Mouse (Mus musculus): ENCODE results near the gene Fbln5. TPM values are rescaled to one million over a fixed set of nuclear protein-coding genes. Genes with fewer than 3 reads are reported as not detected.

Fbln5 gene
- polyA plus RNA-seq, 1 experiment from 2014 or later: 5.6 TPM

- Histone ChIP-seq H3K4me2 (no peak overlapping the region), H3K9me3 (no peaks in the 10 kb centered on the region), H3K4me1 (replicated peaks) (no peaks in the 10 kb centered on the region), H3K27me3 (no peaks in the 10 kb centered on the region), H3K36me3 (peaks cover 25% of the 10 kb centered on the region), H3K4me3 (no peak overlapping the region), H3K9ac (no peak overlapping the region), H3K27ac (no peak overlapping the region)
- 90% methylated on average over 7 of the region's 7 CpGs for WGBS
- ATAC-seq (ENCODE audit: low FRiP score): no peak
Observed at GRCm38 (mm10) chr12:101832179-101833114, 13.6 kb upstream of the Fbln5 start.

- Histone ChIP-seq H3K36me3 (peaks cover 16% of the 10 kb centered on the region), H3K27ac (no peak overlapping the region), H3K4me3 (no peak overlapping the region), H3K9ac (no peak overlapping the region), H3K9me3 (no peaks in the 10 kb centered on the region), H3K4me2 (no peak overlapping the region), H3K4me1 (replicated peaks) (no peaks in the 10 kb centered on the region), H3K27me3 (no peaks in the 10 kb centered on the region)
- 79% methylated on average over 4 of the region's 4 CpGs for WGBS
- ATAC-seq (ENCODE audit: low FRiP score): no peak
Observed at GRCm38 (mm10) chr12:101831221-101831620, 12.4 kb upstream of the Fbln5 start.

GRCm38 (mm10) chr12:101823161-101823560 lies 4.3 kb upstream of the Fbln5 start:
- peaks cover 22% of the 10 kb centered on the region for H3K27me3 ChIP-seq

GRCm38 (mm10) chr12:101821596-101821995 lies 2.7 kb upstream of the Fbln5 start:
- Histone ChIP-seq H3K27ac (no peak overlapping the region), H3K4me3 (no peak overlapping the region), H3K4me2 (no peak overlapping the region), H3K27me3 (peaks cover 33% of the 10 kb centered on the region), H3K9ac (no peak overlapping the region), H3K36me3 (no peaks in the 10 kb centered on the region), H3K4me1 (replicated peaks) (peaks cover 17% of the 10 kb centered on the region), H3K9me3 (no peaks in the 10 kb centered on the region)
- WGBS: 44% methylated on average over 3 of the region's 3 CpGs
- no peak for ATAC-seq (ENCODE audit: low FRiP score)

More at GRCm38 (mm10) chr12:101823161-101823560, 4.3 kb upstream of the Fbln5 start:
- ATAC-seq (ENCODE audit: low FRiP score): no peak
- peaks cover 16% of the 10 kb centered on the region for H3K4me1 ChIP-seq (replicated peaks)
- H3K9ac ChIP-seq: no peak overlapping the region
- H3K9me3 ChIP-seq: no peaks in the 10 kb centered on the region
- WGBS: 96% methylated on average over 4 of the region's 4 CpGs
- H3K4me2 ChIP-seq: no peak overlapping the region
- H3K36me3 ChIP-seq: no peaks in the 10 kb centered on the region
- no peak overlapping the region for H3K27ac ChIP-seq
- no peak overlapping the region for H3K4me3 ChIP-seq

- Histone ChIP-seq H3K4me2 (peak overlapping the region; percentile 95), H3K36me3 (no peaks in the 10 kb centered on the region), H3K27ac (no peak overlapping the region), H3K27me3 (peaks cover 33% of the 10 kb centered on the region), H3K9me3 (no peaks in the 10 kb centered on the region), H3K4me1 (replicated peaks) (peaks cover 17% of the 10 kb centered on the region), H3K4me3 (peak overlapping the region; percentile 53), H3K9ac (0 out of 2 replicates have a peak overlapping the region, but pooled peaks have one; percentile 66)
- ATAC-seq (ENCODE audit: low FRiP score): no peak
- WGBS: 46% methylated on average over 9 of the region's 9 CpGs
Observed at GRCm38 (mm10) chr12:101819570-101819969, 715 bp upstream of the Fbln5 start.

- H3K27me3 ChIP-seq: peaks cover 33% of the 10 kb centered on the region
- H3K36me3 ChIP-seq: no peaks in the 10 kb centered on the region
- H3K4me2 ChIP-seq: peak overlapping the region; percentile 95
- H3K9me3 ChIP-seq: no peaks in the 10 kb centered on the region
- H3K9ac ChIP-seq: peak overlapping the region; percentile 66
- 41% methylated on average over 11 of the region's 11 CpGs for WGBS
- peaks cover 17% of the 10 kb centered on the region for H3K4me1 ChIP-seq (replicated peaks)
- no peak for ATAC-seq (ENCODE audit: low FRiP score)
- no peak overlapping the region for H3K27ac ChIP-seq
- peak overlapping the region; percentile 53 for H3K4me3 ChIP-seq
Observed at GRCm38 (mm10) chr12:101818246-101818607, 628 bp downstream of the Fbln5 start.

- Histone ChIP-seq H3K9ac (no peak overlapping the region), H3K36me3 (no peaks in the 10 kb centered on the region), H3K4me2 (no peak overlapping the region), H3K27ac (no peak overlapping the region), H3K4me3 (no peak overlapping the region), H3K27me3 (peaks cover 33% of the 10 kb centered on the region), H3K4me1 (replicated peaks) (peaks cover 17% of the 10 kb centered on the region), H3K9me3 (no peaks in the 10 kb centered on the region)
- ATAC-seq (ENCODE audit: low FRiP score): no peak
- WGBS: 36% methylated on average over 5 of the region's 5 CpGs
Observed at GRCm38 (mm10) chr12:101816810-101817209, 2.0 kb downstream of the Fbln5 start.

GRCm38 (mm10) chr12:101815796-101816195 lies 3.1 kb downstream of the Fbln5 start:
- H3K4me1 ChIP-seq (replicated peaks): peaks cover 17% of the 10 kb centered on the region
- peaks cover 31% of the 10 kb centered on the region for H3K27me3 ChIP-seq
- H3K4me2 ChIP-seq: no peak overlapping the region
- no peak overlapping the region for H3K4me3 ChIP-seq
- H3K9me3 ChIP-seq: no peaks in the 10 kb centered on the region
- H3K27ac ChIP-seq: no peak overlapping the region
- WGBS: 90% methylated on average over 6 of the region's 6 CpGs
- no peak for ATAC-seq (ENCODE audit: low FRiP score)
- no peak overlapping the region for H3K9ac ChIP-seq
- H3K36me3 ChIP-seq: no peaks in the 10 kb centered on the region

- Histone ChIP-seq H3K9me3 (no peaks in the 10 kb centered on the region), H3K27me3 (peaks cover 19% of the 10 kb centered on the region), H3K27ac (no peak overlapping the region), H3K4me1 (replicated peaks) (peaks cover 14% of the 10 kb centered on the region), H3K4me3 (no peak overlapping the region), H3K9ac (no peak overlapping the region), H3K36me3 (no peaks in the 10 kb centered on the region), H3K4me2 (no peak overlapping the region)
- ATAC-seq (ENCODE audit: low FRiP score): no peak
- WGBS: 83% methylated on average over 2 of the region's 2 CpGs
Observed at GRCm38 (mm10) chr12:101814423-101814822, 4.4 kb downstream of the Fbln5 start.

- no peak for ATAC-seq (ENCODE audit: low FRiP score)
- WGBS: 65% methylated on average over 6 of the region's 6 CpGs
- Histone ChIP-seq H3K27me3 (no peaks in the 10 kb centered on the region), H3K9ac (no peak overlapping the region), H3K4me3 (no peak overlapping the region), H3K36me3 (no peaks in the 10 kb centered on the region), H3K27ac (no peak overlapping the region), H3K4me2 (no peak overlapping the region), H3K9me3 (no peaks in the 10 kb centered on the region), H3K4me1 (replicated peaks) (no peaks in the 10 kb centered on the region)
Observed at GRCm38 (mm10) chr12:101811181-101811580, 7.7 kb downstream of the Fbln5 start.

- Histone ChIP-seq H3K27me3 (no peaks in the 10 kb centered on the region), H3K36me3 (no peaks in the 10 kb centered on the region), H3K4me3 (no peak overlapping the region), H3K9me3 (no peaks in the 10 kb centered on the region), H3K4me2 (no peak overlapping the region), H3K4me1 (replicated peaks) (no peaks in the 10 kb centered on the region), H3K27ac (no peak overlapping the region), H3K9ac (no peak overlapping the region)
- WGBS: 66% methylated on average over 2 of the region's 2 CpGs
- ATAC-seq (ENCODE audit: low FRiP score): 0 out of 2 replicates have a peak, but pooled peaks have one; percentile 17
Observed at GRCm38 (mm10) chr12:101810515-101810914, 8.3 kb downstream of the Fbln5 start.

- Histone ChIP-seq H3K9ac (no peak overlapping the region), H3K4me2 (no peak overlapping the region), H3K9me3 (no peaks in the 10 kb centered on the region), H3K27ac (no peak overlapping the region), H3K27me3 (no peaks in the 10 kb centered on the region), H3K4me3 (no peak overlapping the region), H3K36me3 (no peaks in the 10 kb centered on the region), H3K4me1 (replicated peaks) (no peaks in the 10 kb centered on the region)
- 0 out of 2 replicates have a peak, but pooled peaks have one; percentile 59 for ATAC-seq (ENCODE audit: low FRiP score)
- WGBS: 73% methylated on average over 2 of the region's 2 CpGs
Observed at GRCm38 (mm10) chr12:101807400-101807799, 11.5 kb downstream of the Fbln5 start.

GRCm38 (mm10) chr12:101802445-101802844 lies 16.4 kb downstream of the Fbln5 start:
- ATAC-seq (ENCODE audit: low FRiP score): no peak
- 86% methylated on average over 3 of the region's 3 CpGs for WGBS
- Histone ChIP-seq H3K27ac (no peak overlapping the region), H3K36me3 (no peaks in the 10 kb centered on the region), H3K27me3 (no peaks in the 10 kb centered on the region), H3K4me2 (no peak overlapping the region), H3K4me1 (replicated peaks) (no peaks in the 10 kb centered on the region; the same call in 1 of the 2 replicates), H3K9me3 (no peaks in the 10 kb centered on the region), H3K4me3 (no peak overlapping the region), H3K9ac (no peak overlapping the region)

Data from hindbrain, embryonic 13.5 days (tissue).